Mouse (Mus musculus) neural tube, postnatal 0 days (tissue): ENCODE results near the gene Gm17660. TPM values are rescaled to one million over a fixed set of nuclear protein-coding genes. Genes with fewer than 3 reads are reported as not detected.

Experiments used
- microRNA-seq: library from miRNA; unstranded; fragments of <30 nt; microRNA quantifications from one replicate; pipeline ENCODE4, GENCODE M21; 2016
- polyA plus RNA-seq: library from polyadenylated mRNA; unstranded; fragments of >200 nt; fragmentation: Nextera tagmentation; extraction: Ambion mirVana; gene quantifications from 2 replicates; pipeline ENCODE4 v1.2.1, GENCODE M21; 2015

Gm17660 gene
- 0.66 TPM in 1 of 2 replicates, not detected in the other for polyA plus RNA-seq

DNA sequence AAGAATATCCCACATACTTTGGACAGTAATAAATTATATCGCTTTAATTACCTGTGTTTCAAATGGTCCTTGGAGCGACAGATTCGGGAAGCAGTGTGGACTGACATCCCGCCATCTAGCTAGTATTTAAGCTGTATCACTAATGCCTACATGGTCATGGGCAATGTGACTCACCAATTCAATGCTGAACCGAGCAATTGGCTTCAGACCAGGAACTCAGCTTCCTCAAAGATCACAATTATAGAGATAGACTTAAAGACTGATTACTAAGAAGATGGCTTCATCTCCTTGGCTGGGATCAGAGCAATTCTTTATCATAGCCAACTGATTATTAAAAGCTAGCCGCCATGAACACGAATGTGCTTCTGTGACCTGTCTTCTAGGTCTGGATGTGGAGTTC is at the start of gene Gm17660:
TSS of gene Gm17660 (minus strand) at position 101 of the 400 bp plus-strand sequence.

GRCm38 (mm10) chr5:104113491-104114172 is 36.2 kb upstream of the Gm17660 start, which contains the start of gene Sparcl1:
Gene Sparcl1 (minus strand): TSS chr5:104113733.

DNA sequence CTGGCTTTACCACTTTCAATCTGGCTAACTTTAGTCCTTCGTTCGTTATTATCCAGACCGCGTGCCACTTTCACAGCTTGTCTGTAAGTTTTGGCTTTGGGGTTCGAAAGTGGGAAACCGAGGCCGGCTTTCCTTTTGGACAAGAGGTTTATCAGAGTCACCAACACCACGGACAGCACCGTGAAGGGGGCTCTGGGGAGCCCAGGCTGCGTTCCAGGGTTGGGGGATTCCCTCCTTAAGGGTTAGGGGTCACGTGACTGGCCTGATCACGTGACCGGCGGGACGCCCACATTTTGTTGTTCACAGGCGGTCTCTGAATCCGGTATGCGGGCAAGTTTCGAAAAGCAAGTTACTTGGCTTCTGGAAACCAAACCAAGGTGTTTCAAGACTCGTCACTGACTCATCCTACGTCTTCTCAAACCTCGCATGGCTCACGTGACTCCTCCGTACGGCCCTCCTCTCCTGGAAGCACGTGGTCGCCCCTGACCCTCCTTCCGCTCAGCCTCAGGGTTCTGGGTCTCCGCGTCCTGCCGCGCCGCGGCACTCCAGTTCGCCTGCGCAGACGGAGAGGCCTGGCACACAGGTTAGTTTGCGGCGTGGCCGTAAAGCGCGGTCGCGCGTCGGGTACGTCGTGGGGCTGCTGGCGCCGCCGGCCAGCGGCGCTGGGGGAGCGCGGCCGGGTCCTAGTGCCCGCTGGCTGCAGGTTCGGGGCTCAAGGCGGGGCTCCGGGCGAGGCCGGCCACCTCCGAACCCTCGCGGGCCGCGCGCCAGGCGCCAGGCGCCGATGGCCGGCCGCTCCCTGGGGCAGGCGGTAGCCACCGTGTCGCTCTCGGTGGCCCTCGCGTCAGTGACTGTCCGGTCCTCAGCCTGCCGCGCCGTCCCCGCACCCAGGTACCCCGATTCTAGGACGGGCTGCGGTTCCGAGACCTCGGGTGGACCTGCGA is 30.9 kb downstream of the Gm17660 start, which contains the start of gene Nudt9:
TSS of gene Nudt9 (plus strand) at position 51 of the 944 bp plus-strand sequence.

DNA sequence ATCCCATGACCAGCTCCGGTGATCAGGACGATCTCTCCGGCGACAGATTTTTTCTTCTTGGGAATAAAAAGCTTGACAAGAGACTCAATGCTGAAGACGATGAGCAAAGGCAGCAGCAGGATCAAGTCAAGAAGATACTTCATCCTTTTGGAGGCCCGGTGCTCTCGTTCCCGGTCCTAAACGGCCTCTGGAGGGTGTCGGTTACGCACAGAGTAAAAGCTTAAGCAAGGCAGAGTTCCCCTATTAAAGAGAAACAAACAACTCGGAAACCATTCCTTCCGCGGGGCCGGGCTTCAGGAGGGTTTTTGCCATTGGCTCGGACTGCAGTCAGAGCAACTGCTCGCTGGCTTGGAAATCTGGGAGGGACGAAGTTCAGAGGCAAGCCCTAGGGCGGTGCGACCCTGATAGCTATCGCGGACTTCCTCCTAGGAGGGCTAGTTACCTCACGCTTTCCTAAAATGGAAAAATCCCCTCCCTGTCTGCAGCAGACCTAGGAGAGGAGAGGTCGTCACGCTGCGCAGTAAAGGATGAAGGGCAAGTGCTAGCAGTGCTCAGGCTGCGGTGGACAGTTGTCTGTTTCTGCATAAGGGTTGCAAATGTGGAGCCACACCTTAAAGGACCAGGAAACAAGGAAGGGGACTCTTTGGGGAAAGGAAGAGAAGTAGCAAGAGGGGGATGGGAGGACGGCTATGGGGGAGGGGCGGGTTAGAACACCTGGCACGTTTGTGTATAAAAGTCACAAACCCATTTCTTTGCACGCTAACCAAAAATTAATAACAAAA is 55.6 kb downstream of the Gm17660 start, which contains the start of gene Hsd17b11:
TSS of gene Hsd17b11 (minus strand) at position 323 of the 782 bp plus-strand sequence.

Small RNAs within 50 kb of the gene (microRNA-seq; reads per million reads assigned to microRNA genes)
- 1.2 reads per million for gene Mir5619

Other genes starting within 250 kb of the Gm17660 start
- gene Klhl8, start 166.3 kb downstream of the Gm17660 start, polyA plus RNA-seq, result 33.7 and 33.9 TPM in 2 replicates
- 0.28 TPM in 1 of 2 replicates, not detected in the other for gene Hsd17b13, start 100.2 kb downstream of the Gm17660 start, polyA plus RNA-seq
- 6.1 and 7.9 TPM in 2 replicates for gene Hsd17b11, start 55.7 kb downstream of the Gm17660 start, polyA plus RNA-seq
- 99.0 and 100 TPM in 2 replicates for gene Nudt9, start 31.3 kb downstream of the Gm17660 start, polyA plus RNA-seq
- gene Sparcl1, start 36.1 kb upstream of the Gm17660 start, polyA plus RNA-seq, result 1,210 and 1,268 TPM in 2 replicates
- gene Dspp, start 93.1 kb upstream of the Gm17660 start, polyA plus RNA-seq, result 0.06 TPM in 1 of 2 replicates, not detected in the other
- 0.61 and 1.1 TPM in 2 replicates for gene Dmp1, start 125.0 kb upstream of the Gm17660 start, polyA plus RNA-seq
- gene Ibsp, start 221.6 kb upstream of the Gm17660 start, polyA plus RNA-seq, result 7.7 and 9.6 TPM in 2 replicates
- 0.09 TPM in 1 of 2 replicates, not detected in the other for gene Mepe, start 247.7 kb upstream of the Gm17660 start, polyA plus RNA-seq